Mouse (Mus musculus) liver, embryonic 14.5 days (tissue): Measurements from ENCODE around the gene Stard3.

Experiments
- CTCF ChIP-seq: IDR thresholded peaks from 2 replicates; pipeline ENCODE4 v1.5.1; 2016; ENCODE audit warnings: antibody characterized with exemption, low read depth, control low read depth
- EP300 ChIP-seq: IDR thresholded peaks from 2 replicates; pipeline ENCODE4 v1.6.1; 2016; ENCODE audit warnings: antibody characterized with exemption, low read depth

GRCm38 (mm10) chr11:98390141-98390540 lies 32.0 kb downstream of the Stard3 start:
- no peak for TF ChIP-seq CTCF
- no peak for TF ChIP-seq EP300
